Mouse (Mus musculus) 3T3-L1 (cell line): ENCODE data around the gene Lmtk3.

Experiments
- DNase-seq: peaks from one replicate; pipeline ENCODE4 v3.0.0-alpha.2; 2015; ENCODE audit warnings: low read depth, low spot score

The Lmtk3 gene

DNA sequence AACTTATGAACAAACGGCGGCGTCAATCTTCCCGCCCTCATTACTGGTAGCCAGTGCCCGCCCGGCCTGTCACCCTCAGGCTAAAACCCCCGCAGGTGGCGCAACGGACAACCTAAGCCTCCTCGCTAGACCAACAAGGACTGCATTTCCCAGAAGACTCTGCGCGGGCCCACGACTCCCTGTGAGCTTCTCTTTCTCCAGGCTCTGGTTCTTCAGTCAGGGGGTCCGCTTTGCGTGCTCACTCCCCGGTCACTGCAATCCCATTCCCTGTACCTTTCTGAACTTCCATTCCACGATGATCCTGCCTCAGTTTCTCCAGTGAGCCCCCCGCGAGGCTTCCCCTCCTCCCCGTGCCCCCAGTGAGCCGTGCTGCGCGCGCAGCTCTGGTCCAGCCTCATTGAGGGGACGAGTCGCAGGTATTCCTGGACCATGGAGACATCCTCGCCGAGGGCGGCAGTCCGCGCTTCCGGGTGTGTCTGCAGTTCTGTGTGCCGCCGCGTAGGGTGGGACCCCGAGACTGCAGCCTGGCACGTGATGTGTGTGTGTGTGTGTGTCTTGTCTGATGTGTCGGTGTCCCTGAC is at the start of gene Lmtk3:
TSS of gene Lmtk3 (plus strand) at position 228 of the 581 bp plus-strand sequence.
- DNase-seq = no peak

DNA sequence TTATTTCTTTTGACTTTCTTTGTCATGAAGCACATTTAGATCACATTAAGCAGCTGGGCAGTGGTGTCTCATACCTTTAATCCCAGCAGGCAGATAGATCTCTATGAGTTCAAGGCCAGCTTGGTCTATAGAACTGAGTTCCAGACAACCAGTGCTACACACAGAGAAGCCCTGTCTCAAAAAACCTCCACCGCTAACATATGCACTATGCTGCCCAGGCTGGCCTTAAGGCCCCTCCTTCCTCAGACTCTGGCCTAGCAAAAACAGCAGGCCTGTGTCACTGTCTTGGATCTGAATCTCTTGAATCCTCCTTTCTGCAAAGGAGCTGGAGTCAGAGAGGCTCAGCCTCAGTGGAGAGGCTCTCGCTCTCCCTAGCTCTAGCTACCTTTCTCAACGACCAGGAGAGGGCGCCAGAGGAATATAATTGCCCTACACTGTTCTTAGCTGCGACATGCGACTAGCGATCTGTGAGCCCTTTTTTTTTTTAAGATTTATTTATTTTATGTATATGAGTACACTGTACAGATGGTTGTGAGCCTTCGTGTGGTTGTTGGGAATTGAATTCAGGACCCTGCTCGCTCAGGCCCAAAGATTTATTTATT is 44.3 kb upstream of the Lmtk3 start:
- peak; percentile 90 for DNase-seq

DNA sequence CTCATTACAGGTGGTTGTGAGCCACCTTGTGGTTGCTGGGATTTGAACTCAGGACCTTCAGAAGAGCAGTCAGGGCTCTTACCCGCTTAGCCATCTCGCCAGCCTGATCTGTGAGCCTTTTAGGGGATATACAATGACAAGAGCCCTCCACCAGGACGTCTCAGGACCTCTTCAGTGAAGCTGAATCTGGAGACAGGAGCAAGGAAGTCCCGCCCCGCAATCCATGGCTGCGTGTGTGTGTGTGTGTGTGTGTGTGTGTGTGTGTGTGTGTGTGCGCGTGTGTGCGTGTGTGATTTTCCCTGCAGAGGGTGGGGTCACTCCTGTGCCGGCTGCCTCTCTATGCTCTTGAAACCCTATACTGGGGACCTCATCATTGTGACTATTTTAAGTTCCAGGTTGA is 43.7 kb upstream of the Lmtk3 start:
- no peak for DNase-seq

GRCm38 (mm10) chr7:45741308-45741707 is 42.2 kb upstream of the Lmtk3 start:
- no peak for DNase-seq

- DNase-seq = no peak
These were observed 41.8 kb upstream of the Lmtk3 start for GRCm38 (mm10) chr7:45741777-45742176.

- DNase-seq = no peak
These were observed 41.2 kb upstream of the Lmtk3 start for GRCm38 (mm10) chr7:45742338-45742737.

GRCm38 (mm10) chr7:45744387-45744786 is 39.2 kb upstream of the Lmtk3 start:
- peak; percentile 82 for DNase-seq

GRCm38 (mm10) chr7:45746518-45746917 is 37.0 kb upstream of the Lmtk3 start:
- DNase-seq = no peak

DNA sequence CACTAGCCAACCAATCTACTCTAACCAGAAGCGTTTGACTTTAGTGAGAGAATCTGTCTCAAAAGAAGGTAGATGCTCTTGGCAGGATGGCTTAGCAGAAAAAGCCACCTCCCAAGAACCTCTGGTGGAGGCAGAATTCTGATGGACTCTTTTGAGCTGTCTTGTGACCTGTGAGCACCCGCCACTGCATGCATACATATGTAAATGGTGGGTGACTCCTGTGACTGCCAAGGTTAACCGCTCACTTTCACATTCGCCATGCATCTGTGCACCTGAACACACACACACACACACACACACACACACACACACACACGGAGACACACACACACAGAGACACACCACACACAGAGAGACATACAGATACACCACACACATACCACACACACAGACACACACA is 36.1 kb upstream of the Lmtk3 start:
- no peak for DNase-seq

DNA sequence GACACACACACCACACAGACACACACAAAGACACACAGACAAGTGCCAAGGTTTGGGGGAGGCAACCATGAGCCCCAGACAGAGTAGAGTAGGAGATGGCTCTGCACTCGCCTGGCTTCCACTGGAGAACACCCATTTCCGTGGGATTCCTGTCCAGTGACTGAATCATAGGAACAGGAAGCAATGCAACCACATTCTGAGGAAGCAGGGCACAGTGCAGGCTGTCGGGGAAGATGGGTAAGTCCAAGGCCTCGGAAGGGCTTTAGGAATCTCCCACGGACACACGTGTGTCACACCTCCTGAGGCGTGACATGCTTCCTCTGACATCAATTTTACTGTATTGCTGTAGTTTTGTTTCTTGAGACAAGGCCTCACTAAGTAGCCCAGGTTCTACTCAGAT is 35.4 kb upstream of the Lmtk3 start:
- peak; percentile 47 for DNase-seq

DNA sequence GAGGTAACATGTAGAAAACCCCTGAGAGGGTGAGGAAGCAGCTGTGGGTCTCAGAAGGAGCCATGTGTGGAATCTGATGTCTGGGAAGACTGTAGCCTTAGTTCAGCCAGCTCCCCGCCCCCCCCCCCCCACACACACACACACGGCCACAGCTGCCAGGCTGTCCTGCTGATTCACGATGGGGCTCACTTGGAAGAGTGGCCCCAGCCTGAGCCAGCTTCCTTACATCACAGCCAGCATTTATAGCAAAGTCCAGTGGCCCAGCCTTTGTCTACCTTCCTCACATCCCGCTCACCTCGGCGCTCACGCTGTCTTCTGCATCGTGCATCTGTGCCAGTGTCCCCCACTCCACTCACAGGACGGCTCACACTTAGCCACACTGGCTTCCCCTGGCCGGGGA is 34.1 kb upstream of the Lmtk3 start:
- DNase-seq = peak; percentile 23

GRCm38 (mm10) chr7:45750162-45750561 is 33.4 kb upstream of the Lmtk3 start:
- DNase-seq = peak; percentile 77

GRCm38 (mm10) chr7:45755703-45756102 is 27.8 kb upstream of the Lmtk3 start:
- DNase-seq = no peak

GRCm38 (mm10) chr7:45759400-45759799 is 24.1 kb upstream of the Lmtk3 start:
- DNase-seq = no peak

GRCm38 (mm10) chr7:45760151-45760550 is 23.4 kb upstream of the Lmtk3 start:
- no peak for DNase-seq

GRCm38 (mm10) chr7:45765995-45766394 is 17.5 kb upstream of the Lmtk3 start:
- DNase-seq = no peak

DNA sequence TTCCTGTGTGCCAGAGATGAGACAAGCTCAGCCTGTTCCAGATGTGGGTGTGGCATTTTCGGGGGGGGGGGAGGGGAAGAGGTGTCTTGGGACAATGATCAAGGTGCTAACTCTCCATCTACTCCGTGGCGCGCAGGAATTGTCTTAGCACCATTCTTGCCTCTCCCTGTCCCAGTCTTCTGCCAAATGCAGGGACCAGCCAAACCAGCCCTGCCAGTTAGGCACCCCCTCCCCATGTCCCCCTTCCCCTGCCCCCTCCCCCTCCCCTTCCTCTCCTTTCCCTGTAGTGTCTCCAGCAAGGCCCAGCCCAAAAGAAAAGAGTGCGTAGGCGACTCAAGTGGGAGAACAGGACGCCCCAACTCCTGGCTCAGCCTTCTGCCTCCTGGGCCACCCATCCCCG is 16.8 kb upstream of the Lmtk3 start:
- no peak for DNase-seq

DNA sequence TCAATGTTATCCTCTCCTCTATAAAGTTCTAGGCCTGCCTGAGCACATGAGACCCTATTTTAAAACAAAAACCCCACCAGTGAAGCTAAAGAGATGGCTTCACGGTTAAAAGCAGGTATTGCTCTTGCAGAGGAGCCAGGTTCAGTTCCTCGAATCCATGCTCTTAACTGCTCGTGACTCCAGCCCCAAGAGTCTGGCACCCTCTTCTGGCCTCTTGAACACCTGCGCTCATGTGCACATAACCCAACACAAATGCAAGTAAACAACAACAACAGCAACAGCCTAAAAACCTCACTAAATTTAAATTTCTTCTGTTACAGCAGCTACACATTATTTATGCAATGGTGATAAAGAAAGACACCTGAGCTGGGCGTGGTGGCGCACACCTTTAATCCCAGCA is 16.0 kb upstream of the Lmtk3 start:
- DNase-seq = no peak

- DNase-seq = no peak
These were observed 13.0 kb upstream of the Lmtk3 start for GRCm38 (mm10) chr7:45770427-45771082.

DNA sequence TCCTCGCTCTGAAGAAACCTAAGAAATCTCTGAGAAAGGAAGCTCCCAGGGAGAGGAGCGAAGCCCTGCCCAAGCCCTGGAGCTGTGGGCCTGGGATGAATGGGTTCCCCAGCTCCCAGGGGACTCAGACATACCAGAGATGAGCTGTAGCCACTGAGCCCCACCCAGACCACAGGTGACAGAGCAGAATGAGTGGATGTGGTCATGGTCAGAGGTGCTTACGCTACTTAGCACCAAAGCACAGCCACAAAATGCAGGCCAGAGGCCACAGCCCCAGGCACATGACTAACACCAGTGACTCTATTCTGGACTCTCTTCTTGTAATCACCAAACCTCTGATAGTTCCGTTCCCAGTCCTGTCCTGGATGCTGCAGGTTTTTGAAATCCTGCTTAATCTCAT is 12.4 kb upstream of the Lmtk3 start:
- DNase-seq = peak; percentile 76

DNA sequence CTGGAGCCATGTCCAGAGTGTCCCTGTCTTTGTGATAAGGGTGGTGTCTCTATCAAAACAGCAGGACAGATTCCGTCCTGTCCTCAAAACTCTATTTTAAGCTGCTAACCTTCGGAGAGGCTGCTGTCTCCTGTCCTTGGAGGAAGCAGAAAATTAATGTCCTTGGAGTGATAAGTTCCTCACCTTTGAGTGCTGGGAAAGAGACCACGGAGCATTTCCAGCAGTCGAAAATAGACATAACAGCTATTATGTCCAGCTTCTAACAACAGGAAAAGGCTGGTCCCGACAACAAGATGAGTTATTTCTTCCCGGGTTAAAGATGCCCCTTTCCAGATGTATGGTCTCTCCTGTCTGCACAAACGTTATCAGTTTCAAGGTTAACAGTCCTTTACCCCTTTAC is 8.3 kb upstream of the Lmtk3 start:
- no peak for DNase-seq

DNA sequence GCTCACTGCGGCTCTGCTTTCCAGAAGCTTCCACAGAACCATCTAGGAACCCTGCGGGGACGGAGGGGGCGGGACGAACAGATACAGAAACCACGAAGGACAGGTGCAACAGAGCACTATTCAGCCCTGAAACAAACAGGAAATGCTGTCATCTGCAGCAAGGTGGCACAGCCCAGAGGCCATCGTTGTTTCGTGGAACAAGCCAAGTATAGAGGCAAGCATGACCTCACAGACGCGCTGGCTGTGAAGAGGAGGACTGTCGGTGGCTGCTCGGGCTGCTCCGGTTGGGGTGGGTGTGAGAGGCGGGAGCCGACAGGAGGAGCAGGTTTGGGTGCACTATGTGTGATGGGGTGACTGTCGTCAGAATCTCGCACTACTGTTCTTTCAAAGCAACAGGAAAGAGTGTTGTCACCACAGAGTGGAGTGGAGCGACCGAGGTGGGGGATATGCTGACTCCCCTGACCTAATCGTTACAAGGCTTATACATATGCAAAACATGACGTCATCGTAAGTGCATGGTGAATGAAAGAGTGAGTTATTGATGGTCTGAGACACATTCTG is 4.4 kb upstream of the Lmtk3 start:
- no peak for DNase-seq

DNA sequence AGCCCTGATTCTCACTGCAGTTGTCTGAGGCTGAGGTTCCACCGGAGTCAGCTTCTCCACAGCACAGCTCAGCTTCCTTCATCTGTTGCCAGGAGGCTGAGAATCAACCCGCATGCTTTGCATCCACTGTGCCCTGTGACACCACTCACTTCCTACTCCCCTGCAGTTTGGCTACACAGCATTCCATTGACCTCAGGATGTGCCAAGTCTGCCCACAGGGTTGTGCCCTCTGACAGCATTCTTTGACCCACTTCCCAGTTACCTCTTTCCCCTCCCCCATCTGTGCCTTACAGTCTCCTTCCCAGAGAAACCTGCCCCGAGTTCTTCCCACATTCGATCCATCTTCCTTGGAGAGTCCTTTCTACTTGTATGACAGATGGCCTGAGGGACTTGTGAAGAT is 1.3 kb upstream of the Lmtk3 start:
- DNase-seq = peak; percentile 61
